Mouse (Mus musculus) layer of hippocampus, adult 11-12 months (tissue): ENCODE measurements around the gene Mrpl46.
A peak's percentile ranks its signal among the peaks of the same experiment; 100 is the strongest.

Experiments
- DNase-seq: peaks from one replicate; pipeline ENCODE4 v3.0.0; 2022; ENCODE audit warnings: low spot score

Mrpl46 gene

GRCm38 (mm10) chr7:78782639-78783581, at the start of gene Mrpl46, which contains the start of gene Mrps11:
TSS of gene Mrpl46 (minus strand) at chr7:78783531.
TSS of gene Mrps11 (plus strand) at chr7:78783119.
- DNase-seq = peak; percentile 88

GRCm38 (mm10) chr7:78827749-78828362, 44.5 kb upstream of the Mrpl46 start:
- DNase-seq = no peak

GRCm38 (mm10) chr7:78826682-78827385, 43.5 kb upstream of the Mrpl46 start:
- no peak for DNase-seq

GRCm38 (mm10) chr7:78818336-78818735, 35.0 kb upstream of the Mrpl46 start:
- no peak for DNase-seq

GRCm38 (mm10) chr7:78814766-78815165, 31.4 kb upstream of the Mrpl46 start:
- no peak for DNase-seq

- DNase-seq = no peak
Observed at GRCm38 (mm10) chr7:78813791-78814190, 30.5 kb upstream of the Mrpl46 start.

- DNase-seq = no peak
Observed at GRCm38 (mm10) chr7:78807192-78807591, 23.9 kb upstream of the Mrpl46 start.

- no peak for DNase-seq
Observed at GRCm38 (mm10) chr7:78803841-78804240, 20.5 kb upstream of the Mrpl46 start.

GRCm38 (mm10) chr7:78799730-78800496, 16.6 kb upstream of the Mrpl46 start:
- DNase-seq = no peak

GRCm38 (mm10) chr7:78797843-78798455, 14.6 kb upstream of the Mrpl46 start:
- peak; percentile 74 for DNase-seq

GRCm38 (mm10) chr7:78796624-78797023, 13.3 kb upstream of the Mrpl46 start:
- DNase-seq = no peak

- DNase-seq = no peak
Observed at GRCm38 (mm10) chr7:78794571-78795092, 11.3 kb upstream of the Mrpl46 start.

GRCm38 (mm10) chr7:78793895-78794570, 10.7 kb upstream of the Mrpl46 start:
- DNase-seq = no peak

- peak; percentile 63 for DNase-seq
Observed at GRCm38 (mm10) chr7:78791359-78792222, 8.3 kb upstream of the Mrpl46 start.

GRCm38 (mm10) chr7:78787793-78788380, 4.6 kb upstream of the Mrpl46 start:
- DNase-seq = peak; percentile 43

- DNase-seq = no peak
Observed at GRCm38 (mm10) chr7:78785906-78786305, 2.6 kb upstream of the Mrpl46 start.

- DNase-seq = no peak
Observed at GRCm38 (mm10) chr7:78778741-78779140, 4.6 kb downstream of the Mrpl46 start.

GRCm38 (mm10) chr7:78770936-78771335, 12.4 kb downstream of the Mrpl46 start:
- no peak for DNase-seq

GRCm38 (mm10) chr7:78769075-78769652, 14.2 kb downstream of the Mrpl46 start:
- DNase-seq = no peak
